Mouse (Mus musculus) bone marrow, adult 2 months (tissue): Measurements from ENCODE around the gene Got1.

Source experiments
- CTCF ChIP-seq: fragments of 200-500 bp; IDR thresholded peaks from 2 replicates; pipeline ENCODE4 v1.5.1; 2011; ENCODE audit warnings: low read length, control low read depth; ENCODE audit not compliant: control insufficient read depth, insufficient read depth
- POLR2A ChIP-seq: fragments of 200-500 bp; IDR thresholded peaks from 2 replicates; pipeline ENCODE4 v1.6.1; 2011; ENCODE audit warnings: low read depth, mild to moderate bottlenecking, control low read depth, low read length, borderline replicate concordance; ENCODE audit not compliant: control insufficient read depth

DNA sequence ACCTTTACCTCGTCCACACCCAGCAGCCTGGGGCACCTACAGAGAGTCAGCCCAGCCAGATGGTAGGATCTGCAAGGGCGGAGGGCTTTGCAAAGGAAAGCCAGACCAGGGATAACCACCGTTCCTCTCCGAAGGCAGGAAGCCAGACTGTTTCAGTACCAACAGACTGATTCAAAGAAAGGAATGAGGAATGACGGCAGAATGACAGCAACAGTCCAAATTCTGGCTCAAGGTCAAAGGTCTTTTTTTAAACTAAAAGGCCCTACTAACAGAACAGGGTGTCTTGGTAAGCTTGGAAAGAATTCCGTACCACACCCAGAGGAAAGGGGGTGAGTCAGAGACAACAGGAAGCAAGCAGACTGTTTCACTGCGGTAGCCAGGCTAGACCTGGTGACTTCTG lies 25.5 kb downstream of the Got1 start:
- no peak for TF ChIP-seq POLR2A
- no peak for TF ChIP-seq CTCF
